Mouse (Mus musculus): ENCODE results near the gene Psma7.

DNA sequence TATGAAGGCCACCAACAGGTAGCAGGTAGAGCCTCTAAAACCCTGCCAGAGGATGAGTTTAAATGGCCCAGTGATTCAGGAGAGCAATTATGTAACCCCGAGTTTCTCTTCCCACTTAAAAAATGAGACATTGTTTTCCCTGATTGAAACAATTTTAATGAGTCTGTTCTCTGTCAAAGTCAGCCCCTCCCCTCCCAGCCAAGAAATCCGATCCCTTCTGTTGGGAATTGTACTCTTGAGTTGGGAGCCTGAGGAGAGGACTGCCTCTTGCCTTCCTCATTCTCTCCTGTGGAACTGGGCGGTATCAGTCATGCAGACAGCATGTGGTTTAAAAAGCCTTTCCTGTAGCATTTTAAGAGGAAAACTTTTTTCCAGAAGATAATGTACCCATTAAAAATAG lies 42.3 kb upstream of the Psma7 start:
- TF ChIP-seq CTCF (IDR thresholded peaks at IDR 0.05 in 2 of 3, conservative IDR thresholded peaks at IDR 0.05 in 1 of 3; ENCODE audit: control insufficient read depth in 1 of 3, insufficient read depth in 1 of 3, low read depth in 2 of 3, low read length in 3 of 3, poor library complexity in 1 of 3, severe bottlenecking in 1 of 3) (no peak), EP300 (IDR thresholded peaks at IDR 0.05; ENCODE audit: low read depth in 1 of 2, low read length in 2 of 2) (no peak), USF2 (IDR thresholded peaks at IDR 0.05; ENCODE audit: borderline replicate concordance in 1 of 2, insufficient read depth in 1 of 2, low read depth in 1 of 2, low read length in 2 of 2) (no peak), NRF1 (IDR thresholded peaks at IDR 0.05; ENCODE audit: insufficient read depth, low read depth, low read length, poor library complexity, severe bottlenecking) (no peak), POLR2A (IDR thresholded peaks at IDR 0.05; ENCODE audit: control insufficient read depth in 1 of 2, insufficient read depth in 1 of 2, low read depth in 1 of 2, low read length in 2 of 2, poor library complexity in 1 of 2) (no peak)
